Mouse (Mus musculus) embryonic facial prominence, embryonic 14.5 days (tissue): ENCODE measurements around the gene Scd4. TPM values are rescaled to one million over a fixed set of nuclear protein-coding genes. Genes with fewer than 3 reads are reported as not detected.

Experiments used
- microRNA-seq: library from miRNA; unstranded; fragments of <30 nt; microRNA quantifications from one replicate; pipeline ENCODE4, GENCODE M21; 2016; ENCODE audit warnings: borderline number of aligned reads
- polyA plus RNA-seq: library from polyadenylated mRNA; unstranded; fragments of >200 nt; fragmentation: Nextera tagmentation; extraction: Ambion mirVana; gene quantifications from 2 replicates; pipeline ENCODE4 v1.2.1, GENCODE M21; 2014

Scd4 gene
- polyA plus RNA-seq, 1 experiment from 2014 or later = 0.51 TPM

Small RNA genes within 50 kb of the gene (microRNA-seq; reads per million reads assigned to microRNA genes)
- gene Mir5114 = not detected

Other genes with a start within 250 kb of the Scd4 start
- 32.0 and 37.3 TPM in 2 replicates for gene Chuk, start 225.6 kb upstream of the Scd4 start, polyA plus RNA-seq
- 23.0 and 29.5 TPM in 2 replicates for gene Cwf19l1, start 197.2 kb upstream of the Scd4 start, polyA plus RNA-seq
- 79.1 and 79.6 TPM in 2 replicates for gene Bloc1s2, start 186.6 kb upstream of the Scd4 start, polyA plus RNA-seq
- 0.11 TPM in 1 of 2 replicates, not detected in the other for gene Pkd2l1, start 140.7 kb upstream of the Scd4 start, polyA plus RNA-seq
- 0.22 and 0.36 TPM in 2 replicates for gene Scd3, start 129.8 kb upstream of the Scd4 start, polyA plus RNA-seq
- 212 and 224 TPM in 2 replicates for gene Scd2, start 39.4 kb upstream of the Scd4 start, polyA plus RNA-seq
- gene Scd1, start 74.8 kb downstream of the Scd4 start, polyA plus RNA-seq = 7.6 and 8.0 TPM in 2 replicates
- gene Wnt8b, start 160.4 kb downstream of the Scd4 start, polyA plus RNA-seq = 0.14 and 0.34 TPM in 2 replicates
- gene Sec31b, start 212.8 kb downstream of the Scd4 start, polyA plus RNA-seq = 0.33 and 0.46 TPM in 2 replicates
- not detected in 2 replicates for gene Gm20538, start 219.7 kb downstream of the Scd4 start, polyA plus RNA-seq
- 503 and 510 TPM in 2 replicates for gene Ndufb8, start 222.3 kb downstream of the Scd4 start, polyA plus RNA-seq
- gene Hif1an, start 229.8 kb downstream of the Scd4 start, polyA plus RNA-seq = 23.6 and 23.7 TPM in 2 replicates